Mouse (Mus musculus) midbrain, embryonic 16.5 days (tissue): Measurements from ENCODE around the gene Fam43a. TPM values are rescaled to one million over a fixed set of nuclear protein-coding genes. Genes with fewer than 3 reads are reported as not detected.

Experiments
- ATAC-seq: fragments of 200-750 bp; cut with Nextera tagmentation; 2 replicates; pipeline ENCODE4 v1.8.0; 2017; ENCODE audit warnings: moderate TSS enrichment
- H3K27ac ChIP-seq: fragments of 300-500 bp; sonication (generic); 2 replicates; pipeline ENCODE4 v1.5.1; 2014; ENCODE audit warnings: mild to moderate bottlenecking, low read length, mixed read lengths
- H3K27me3 ChIP-seq: fragments of 300-500 bp; sonication (generic); 2 replicates; pipeline ENCODE4 v1.6.1; 2014; ENCODE audit warnings: low read depth, low read length, mixed read lengths; ENCODE audit not compliant: control insufficient read depth, insufficient read depth
- H3K36me3 ChIP-seq: fragments of 300-500 bp; sonication (generic); 2 replicates; pipeline ENCODE4 v1.6.1; 2014; ENCODE audit warnings: mild to moderate bottlenecking, low read length, moderate library complexity, mixed read lengths; ENCODE audit not compliant: control insufficient read depth, insufficient read depth
- H3K4me1 ChIP-seq: fragments of 300-500 bp; sonication (generic); 2 replicates; pipeline ENCODE4 v1.6.1; 2014; ENCODE audit warnings: mild to moderate bottlenecking, low read length, mixed read lengths; ENCODE audit not compliant: control insufficient read depth, insufficient read depth
- H3K4me2 ChIP-seq: fragments of 300-500 bp; sonication (generic); 2 replicates; pipeline ENCODE4 v1.6.1; 2014; ENCODE audit warnings: mild to moderate bottlenecking, low read length, mixed read lengths
- H3K4me3 ChIP-seq: fragments of 300-500 bp; sonication (generic); 2 replicates; pipeline ENCODE4 v1.5.1; 2014; ENCODE audit warnings: low read depth, mild to moderate bottlenecking, low read length, moderate library complexity, mixed read lengths
- H3K9ac ChIP-seq: fragments of 300-500 bp; sonication (generic); 2 replicates; pipeline ENCODE4 v1.6.1; 2014; ENCODE audit warnings: low read depth, low read length, mixed read lengths
- H3K9me3 ChIP-seq: fragments of 300-500 bp; sonication (generic); replicated peaks from 2 replicates; pipeline ENCODE4 v1.6.1; 2014; ENCODE audit warnings: mild to moderate bottlenecking, low read length, mixed read lengths; ENCODE audit not compliant: control insufficient read depth, poor library complexity, severe bottlenecking
- WGBS: fragments of 180-500 bp; shearing (Covaris S2); extraction: QIAGEN DNeasy Blood & Tissue Kit; methylation state at CpG from one replicate; pipeline ENCODE4 v1.1.7; 2014; 5-methylcytosine and 5-hydroxymethylcytosine counted together
- polyA plus RNA-seq: library from polyadenylated mRNA; unstranded; fragments of >200 nt; fragmentation: Nextera tagmentation; extraction: Ambion mirVana; gene quantifications from 2 replicates; pipeline ENCODE4 v1.2.1, GENCODE M21; 2015

The Fam43a gene
- 15.6 and 15.8 TPM in 2 replicates for polyA plus RNA-seq

GRCm38 (mm10) chr16:30599491-30600268 lies at the start of gene Fam43a:
Fam43a (plus strand) TSS chr16:30599723.
- peak within 1 kb of the TSS; percentile 76 for H3K4me3 ChIP-seq
- peak within 1 kb of the TSS; percentile 53 for H3K27ac ChIP-seq
- peaks cover 33% of the 10 kb centered on the region for H3K4me1 ChIP-seq
- peak; percentile 75 for ATAC-seq
- peak within 1 kb of the TSS; percentile 98 for H3K4me2 ChIP-seq
- peak within 1 kb of the TSS; percentile 75 for H3K9ac ChIP-seq
- no peaks in the 10 kb centered on the region for H3K36me3 ChIP-seq
- under 1% methylated on average over 63 of the region's 63 CpGs for WGBS
- peaks cover 23% of the 10 kb centered on the region for H3K27me3 ChIP-seq
- H3K9me3 ChIP-seq, result no peaks in the 10 kb centered on the region

GRCm38 (mm10) chr16:30549966-30550747 lies 49.4 kb upstream of the Fam43a start:
- WGBS, result under 1% methylated on average over 61 of the region's 63 CpGs

GRCm38 (mm10) chr16:30550748-30551192 lies 48.8 kb upstream of the Fam43a start, which contains the start of gene Tmem44:
Tmem44 (minus strand) TSS chr16:30550842.
- peak within 1 kb of the TSS; percentile 96 for H3K9ac ChIP-seq
- H3K27me3 ChIP-seq, result no peaks in the 10 kb centered on the region
- H3K9me3 ChIP-seq, result peaks cover 5% of the 10 kb centered on the region; the same call in 1 of the 2 replicates
- ATAC-seq, result peak; percentile 70
- peak within 1 kb of the TSS; percentile 65 for H3K4me2 ChIP-seq
- H3K36me3 ChIP-seq, result peaks cover 13% of the 10 kb centered on the region
- WGBS, result 6% methylated on average over 14 of the region's 14 CpGs
- peak within 1 kb of the TSS; percentile 85 for H3K4me3 ChIP-seq
- peak within 1 kb of the TSS; percentile 93 for H3K27ac ChIP-seq
- H3K4me1 ChIP-seq, result peaks cover 19% of the 10 kb centered on the region

More at GRCm38 (mm10) chr16:30549966-30550747, 49.4 kb upstream of the Fam43a start:
- H3K4me3 ChIP-seq, result peak overlapping the region; percentile 85
- H3K9me3 ChIP-seq, result peaks cover 5% of the 10 kb centered on the region; the same call in 1 of the 2 replicates
- ATAC-seq, result peak; percentile 93
- H3K9ac ChIP-seq, result peak overlapping the region; percentile 96
- H3K36me3 ChIP-seq, result peaks cover 19% of the 10 kb centered on the region
- H3K27ac ChIP-seq, result peak overlapping the region; percentile 93
- no peaks in the 10 kb centered on the region for H3K27me3 ChIP-seq
- H3K4me2 ChIP-seq, result peak overlapping the region; percentile 65
- peaks cover 19% of the 10 kb centered on the region for H3K4me1 ChIP-seq

- H3K4me3 ChIP-seq, result no peak overlapping the region
- no peaks in the 10 kb centered on the region for H3K27me3 ChIP-seq
- H3K9me3 ChIP-seq, result peaks cover 8% of the 10 kb centered on the region; the same call in 1 of the 2 replicates
- peak overlapping the region; percentile 64 for H3K27ac ChIP-seq
- ATAC-seq, result peak; percentile 22; the same call in 1 of the 2 replicates
- peaks cover 18% of the 10 kb centered on the region for H3K4me1 ChIP-seq
- no peak overlapping the region for H3K9ac ChIP-seq
- peaks cover 4% of the 10 kb centered on the region; the same call in 1 of the 2 replicates for H3K36me3 ChIP-seq
- whole genome bisulfite sequencing, result 28% methylated on average over 11 of the region's 11 CpGs
- no peak overlapping the region for H3K4me2 ChIP-seq
Observed at GRCm38 (mm10) chr16:30552621-30553338, 46.7 kb upstream of the Fam43a start.

GRCm38 (mm10) chr16:30554109-30554508 lies 45.4 kb upstream of the Fam43a start:
- H3K4me1 ChIP-seq, result peaks cover 4% of the 10 kb centered on the region
- no peak overlapping the region for H3K27ac ChIP-seq

GRCm38 (mm10) chr16:30559312-30559992 lies 40.1 kb upstream of the Fam43a start:
- 96% methylated on average over 5 of the region's 5 CpGs for WGBS
- Histone ChIP-seq H3K4me1 (no peaks in the 10 kb centered on the region), H3K4me2 (no peak overlapping the region), H3K27ac (no peak overlapping the region), H3K4me3 (no peak overlapping the region), H3K9me3 (peaks cover 8% of the 10 kb centered on the region; the same call in 1 of the 2 replicates), H3K9ac (no peak overlapping the region), H3K27me3 (no peaks in the 10 kb centered on the region), H3K36me3 (peaks cover 28% of the 10 kb centered on the region)
- ATAC-seq, result no peak

More at GRCm38 (mm10) chr16:30554109-30554508, 45.4 kb upstream of the Fam43a start:
- no peak for ATAC-seq
- Histone ChIP-seq H3K27me3 (no peaks in the 10 kb centered on the region), H3K4me2 (no peak overlapping the region), H3K36me3 (peaks cover 6% of the 10 kb centered on the region), H3K9ac (no peak overlapping the region), H3K9me3 (peaks cover 8% of the 10 kb centered on the region; the same call in 1 of the 2 replicates), H3K4me3 (no peak overlapping the region)
- WGBS, result 96% methylated on average over 8 of the region's 8 CpGs

- Histone ChIP-seq H3K4me2 (no peak overlapping the region), H3K9ac (no peak overlapping the region), H3K4me1 (no peaks in the 10 kb centered on the region), H3K9me3 (peaks cover 3% of the 10 kb centered on the region; the same call in 1 of the 2 replicates), H3K27me3 (no peaks in the 10 kb centered on the region), H3K4me3 (no peak overlapping the region), H3K36me3 (peaks cover 34% of the 10 kb centered on the region), H3K27ac (no peak overlapping the region)
- WGBS, result 93% methylated on average over 4 of the region's 4 CpGs
- no peak for ATAC-seq
Observed at GRCm38 (mm10) chr16:30560601-30561000, 38.9 kb upstream of the Fam43a start.

- ATAC-seq, result no peak
- no peak overlapping the region for H3K9ac ChIP-seq
- H3K36me3 ChIP-seq, result peaks cover 55% of the 10 kb centered on the region
- H3K27ac ChIP-seq, result no peak overlapping the region
- no peaks in the 10 kb centered on the region for H3K27me3 ChIP-seq
- H3K4me1 ChIP-seq, result no peaks in the 10 kb centered on the region
- WGBS, result 96% methylated on average over 6 of the region's 6 CpGs
- no peak overlapping the region for H3K4me2 ChIP-seq
- H3K4me3 ChIP-seq, result no peak overlapping the region
- H3K9me3 ChIP-seq, result no peaks in the 10 kb centered on the region
Observed at GRCm38 (mm10) chr16:30565631-30566030, 33.9 kb upstream of the Fam43a start.
